Mouse (Mus musculus): ENCODE results near the gene Dgcr2. TPM values are rescaled to one million over a fixed set of nuclear protein-coding genes. Genes with fewer than 3 reads are reported as not detected.

Dgcr2 gene
- 86.3 and 89.6 TPM in 2 replicates for polyA plus RNA-seq (2015; fragmentation: Nextera tagmentation; extraction: Ambion mirVana)

GRCm38 (mm10) chr16:17898462-17898861, at the start of gene Dgcr2, which contains the start of gene Tssk2:
Dgcr2 (minus strand) TSS chr16:17898562.
Tssk2 (plus strand) TSS chr16:17898637.
- Histone ChIP-seq H3K4me2 (no peak within 1 kb of the TSS), H3K9ac (no peak within 1 kb of the TSS), H3K36me3 (peaks cover 57% of the 10 kb centered on the region), H3K27me3 (no peaks in the 10 kb centered on the region), H3K4me1 (replicated peaks) (no peaks in the 10 kb centered on the region), H3K27ac (replicated peaks) (no peak within 1 kb of the TSS), H3K9me3 (no peaks in the 10 kb centered on the region), H3K4me3 (no peak within 1 kb of the TSS)
- ATAC-seq (ENCODE audit: low read depth), result no peak
- 84% methylated on average over 14 of the region's 14 CpGs for WGBS

- no peak for ATAC-seq (ENCODE audit: low read depth)
- H3K9me3 ChIP-seq, result no peaks in the 10 kb centered on the region
- H3K4me3 ChIP-seq, result no peak overlapping the region
- no peak overlapping the region for H3K4me2 ChIP-seq
- H3K36me3 ChIP-seq, result no peaks in the 10 kb centered on the region
- WGBS, result 48% methylated on average over 7 of the region's 7 CpGs
- no peaks in the 10 kb centered on the region for H3K27me3 ChIP-seq
- peaks cover 14% of the 10 kb centered on the region for H3K4me1 ChIP-seq (replicated peaks)
- H3K27ac ChIP-seq (replicated peaks), result no peak overlapping the region
- H3K9ac ChIP-seq, result no peak overlapping the region
Measured at GRCm38 (mm10) chr16:17945081-17945831, 46.9 kb upstream of the Dgcr2 start.

GRCm38 (mm10) chr16:17943466-17943865, 45.1 kb upstream of the Dgcr2 start:
- ATAC-seq (ENCODE audit: low read depth), result no peak
- Histone ChIP-seq H3K4me2 (no peak overlapping the region), H3K4me1 (replicated peaks) (0 out of 2 replicates have a peak, but pooled peaks cover 5% of the 10 kb centered on the region), H3K36me3 (no peaks in the 10 kb centered on the region), H3K9ac (no peak overlapping the region), H3K27ac (replicated peaks) (no peak overlapping the region), H3K4me3 (no peak overlapping the region), H3K27me3 (no peaks in the 10 kb centered on the region), H3K9me3 (no peaks in the 10 kb centered on the region)
- WGBS, result 71% methylated on average over 8 of the region's 8 CpGs

- Histone ChIP-seq H3K9me3 (no peaks in the 10 kb centered on the region), H3K27ac (replicated peaks) (no peak overlapping the region), H3K4me1 (replicated peaks) (0 out of 2 replicates have a peak, but pooled peaks cover 5% of the 10 kb centered on the region), H3K4me3 (no peak overlapping the region), H3K36me3 (no peaks in the 10 kb centered on the region), H3K9ac (no peak overlapping the region), H3K27me3 (0 out of 2 replicates have a peak, but pooled peaks cover 6% of the 10 kb centered on the region), H3K4me2 (no peak overlapping the region)
- 67% methylated on average over 9 of the region's 9 CpGs for WGBS
- ATAC-seq (ENCODE audit: low read depth), result peak; percentile 23; the same call in 1 of the 2 replicates
Measured at GRCm38 (mm10) chr16:17939255-17939751, 40.9 kb upstream of the Dgcr2 start.

GRCm38 (mm10) chr16:17938821-17939220, 40.5 kb upstream of the Dgcr2 start:
- 0 out of 2 replicates have a peak, but pooled peaks cover 5% of the 10 kb centered on the region for H3K4me1 ChIP-seq (replicated peaks)
- no peak overlapping the region for H3K4me2 ChIP-seq
- H3K9me3 ChIP-seq, result no peaks in the 10 kb centered on the region
- H3K36me3 ChIP-seq, result no peaks in the 10 kb centered on the region
- no peak overlapping the region for H3K9ac ChIP-seq
- H3K4me3 ChIP-seq, result no peak overlapping the region
- WGBS, result 8% methylated on average over 7 of the region's 7 CpGs
- ATAC-seq (ENCODE audit: low read depth), result peak; percentile 84; the same call in 1 of the 2 replicates
- 0 out of 2 replicates have a peak, but pooled peaks cover 6% of the 10 kb centered on the region for H3K27me3 ChIP-seq
- H3K27ac ChIP-seq (replicated peaks), result no peak overlapping the region

GRCm38 (mm10) chr16:17938187-17938586, 39.8 kb upstream of the Dgcr2 start:
- 77% methylated on average over 7 of the region's 7 CpGs for WGBS
- 0 out of 2 replicates have a peak, but pooled peaks cover 5% of the 10 kb centered on the region for H3K4me1 ChIP-seq (replicated peaks)
- no peak overlapping the region for H3K4me2 ChIP-seq
- ATAC-seq (ENCODE audit: low read depth), result no peak
- H3K9ac ChIP-seq, result no peak overlapping the region
- no peak overlapping the region for H3K4me3 ChIP-seq
- no peak overlapping the region for H3K27ac ChIP-seq (replicated peaks)
- 0 out of 2 replicates have a peak, but pooled peaks cover 6% of the 10 kb centered on the region for H3K27me3 ChIP-seq
- H3K36me3 ChIP-seq, result no peaks in the 10 kb centered on the region
- no peaks in the 10 kb centered on the region for H3K9me3 ChIP-seq

GRCm38 (mm10) chr16:17936776-17937175, 38.4 kb upstream of the Dgcr2 start:
- WGBS, result 82% methylated on average over 10 of the region's 10 CpGs
- Histone ChIP-seq H3K4me2 (no peak overlapping the region), H3K9me3 (no peaks in the 10 kb centered on the region), H3K36me3 (no peaks in the 10 kb centered on the region), H3K4me1 (replicated peaks) (0 out of 2 replicates have a peak, but pooled peaks cover 5% of the 10 kb centered on the region), H3K9ac (no peak overlapping the region), H3K4me3 (no peak overlapping the region), H3K27ac (replicated peaks) (no peak overlapping the region), H3K27me3 (0 out of 2 replicates have a peak, but pooled peaks cover 6% of the 10 kb centered on the region)
- no peak for ATAC-seq (ENCODE audit: low read depth)

- Histone ChIP-seq H3K4me2 (no peak overlapping the region), H3K36me3 (no peaks in the 10 kb centered on the region), H3K4me1 (replicated peaks) (0 out of 2 replicates have a peak, but pooled peaks cover 5% of the 10 kb centered on the region), H3K9me3 (no peaks in the 10 kb centered on the region), H3K4me3 (no peak overlapping the region), H3K9ac (no peak overlapping the region), H3K27me3 (0 out of 2 replicates have a peak, but pooled peaks cover 6% of the 10 kb centered on the region), H3K27ac (replicated peaks) (no peak overlapping the region)
- ATAC-seq (ENCODE audit: low read depth), result no peak
- WGBS, result 73% methylated on average over 3 of the region's 3 CpGs
Measured at GRCm38 (mm10) chr16:17934445-17934910, 36.1 kb upstream of the Dgcr2 start.

- 76% methylated on average over 9 of the region's 9 CpGs for WGBS
- no peaks in the 10 kb centered on the region for H3K9me3 ChIP-seq
- no peak overlapping the region for H3K4me3 ChIP-seq
- H3K36me3 ChIP-seq, result no peaks in the 10 kb centered on the region
- no peak overlapping the region for H3K27ac ChIP-seq (replicated peaks)
- no peak for ATAC-seq (ENCODE audit: low read depth)
- 0 out of 2 replicates have a peak, but pooled peaks cover 6% of the 10 kb centered on the region for H3K27me3 ChIP-seq
- H3K9ac ChIP-seq, result no peak overlapping the region
- H3K4me1 ChIP-seq (replicated peaks), result peaks cover 2% of the 10 kb centered on the region
- no peak overlapping the region for H3K4me2 ChIP-seq
Measured at GRCm38 (mm10) chr16:17933594-17934444, 35.5 kb upstream of the Dgcr2 start.

GRCm38 (mm10) chr16:17931906-17932460, 33.6 kb upstream of the Dgcr2 start:
- no peaks in the 10 kb centered on the region for H3K36me3 ChIP-seq
- 75% methylated on average over 5 of the region's 5 CpGs for WGBS
- H3K27ac ChIP-seq (replicated peaks), result no peak overlapping the region
- no peak overlapping the region for H3K4me2 ChIP-seq
- peaks cover 11% of the 10 kb centered on the region for H3K4me1 ChIP-seq (replicated peaks)
- H3K9ac ChIP-seq, result no peak overlapping the region
- ATAC-seq (ENCODE audit: low read depth), result no peak
- H3K9me3 ChIP-seq, result no peaks in the 10 kb centered on the region
- no peak overlapping the region for H3K4me3 ChIP-seq
- 0 out of 2 replicates have a peak, but pooled peaks cover 2% of the 10 kb centered on the region for H3K27me3 ChIP-seq

GRCm38 (mm10) chr16:17929631-17930030, 31.3 kb upstream of the Dgcr2 start:
- H3K27me3 ChIP-seq, result no peaks in the 10 kb centered on the region
- peaks cover 26% of the 10 kb centered on the region for H3K4me1 ChIP-seq (replicated peaks)
- H3K9ac ChIP-seq, result no peak overlapping the region
- peaks cover 18% of the 10 kb centered on the region for H3K36me3 ChIP-seq
- no peak overlapping the region for H3K4me3 ChIP-seq
- WGBS, result 45% methylated on average over 2 of the region's 2 CpGs
- H3K4me2 ChIP-seq, result no peak overlapping the region
- H3K27ac ChIP-seq (replicated peaks), result 0 out of 2 replicates have a peak overlapping the region, but pooled peaks have one; percentile 90
- no peaks in the 10 kb centered on the region for H3K9me3 ChIP-seq
- ATAC-seq (ENCODE audit: low read depth), result no peak

Measured in neural tube, embryonic 13.5 days (tissue).